Mouse (Mus musculus) heart, embryonic 14.5 days (tissue): ENCODE measurements around the gene Dnttip1. TPM values are rescaled to one million over a fixed set of nuclear protein-coding genes. Genes with fewer than 3 reads are reported as not detected.

Source experiments
- ATAC-seq: fragments of 200-750 bp; cut with Nextera tagmentation; 2 replicates; pipeline ENCODE4 v1.8.0; 2017; ENCODE audit warnings: low read depth, moderate TSS enrichment; ENCODE audit not compliant: insufficient number of reproducible peaks, insufficient read depth, low FRiP score
- H3K27ac ChIP-seq, 2 experiments: fragments of 200-500 bp in 1 of 2; fragments of 300-500 bp in 1 of 2; sonication (generic) in 1 of 2; replicated peaks in 1 of 2; 2 replicates each; pipeline ENCODE4 v1.5.1; 2012 to 2014; ENCODE audit warnings: low read depth in 2 of 2, low read length in 2 of 2, control low read depth in 1 of 2, mild to moderate bottlenecking in 1 of 2, mixed read lengths in 1 of 2; ENCODE audit not compliant: control insufficient read depth in 1 of 2, insufficient read depth in 1 of 2
- H3K27me3 ChIP-seq: fragments of 300-500 bp; sonication (generic); 2 replicates; pipeline ENCODE4 v1.6.1; 2014; ENCODE audit warnings: mild to moderate bottlenecking, low read length, control low read depth; ENCODE audit not compliant: control insufficient read depth, insufficient read depth
- H3K36me3 ChIP-seq: fragments of 300-500 bp; sonication (generic); 2 replicates; pipeline ENCODE4 v1.6.1; 2014; ENCODE audit warnings: mild to moderate bottlenecking, control low read depth, low read length, mixed read lengths; ENCODE audit not compliant: control insufficient read depth, insufficient read depth
- H3K4me1 ChIP-seq, 2 experiments: fragments of 200-500 bp in 1 of 2; fragments of 300-500 bp in 1 of 2; sonication (generic) in 1 of 2; 2 replicates each; pipeline ENCODE4 v1.6.1; 2012 to 2014; ENCODE audit warnings: low read length in 2 of 2, control low read depth in 1 of 2, mixed read lengths in 1 of 2; ENCODE audit not compliant: control insufficient read depth in 2 of 2, insufficient read depth in 2 of 2
- H3K4me2 ChIP-seq: fragments of 300-500 bp; sonication (generic); 2 replicates; pipeline ENCODE4 v1.6.1; 2014; ENCODE audit warnings: mild to moderate bottlenecking, low read length
- H3K4me3 ChIP-seq, 2 experiments: fragments of 200-500 bp in 1 of 2; fragments of 300-500 bp in 1 of 2; sonication (generic) in 1 of 2; 2 replicates each; pipeline ENCODE4 v1.5.1; 2012 to 2014; ENCODE audit warnings: low read length in 2 of 2, mild to moderate bottlenecking in 2 of 2, control low read depth in 1 of 2, low read depth in 1 of 2, moderate library complexity in 1 of 2; ENCODE audit not compliant: control insufficient read depth in 1 of 2, insufficient read depth in 1 of 2
- H3K9ac ChIP-seq: fragments of 300-500 bp; sonication (generic); 2 replicates; pipeline ENCODE4 v1.6.1; 2014; ENCODE audit warnings: mild to moderate bottlenecking, low read length
- H3K9me3 ChIP-seq: fragments of 300-500 bp; sonication (generic); 2 replicates; pipeline ENCODE4 v1.6.1; 2016; ENCODE audit warnings: low read length, control low read depth; ENCODE audit not compliant: control insufficient read depth
- WGBS: fragments of 180-500 bp; shearing (Covaris S2); extraction: QIAGEN DNeasy Blood & Tissue Kit; methylation state at CpG from one replicate; pipeline ENCODE4 v1.1.7; 2014; 5-methylcytosine and 5-hydroxymethylcytosine counted together
- polyA plus RNA-seq: library from polyadenylated mRNA; unstranded; fragments of >200 nt; fragmentation: Nextera tagmentation; extraction: Ambion mirVana; gene quantifications from 2 replicates; pipeline ENCODE4 v1.2.1, GENCODE M21; 2014

The Dnttip1 gene
- polyA plus RNA-seq, 1 experiment from 2014 or later: 53.8 TPM

DNA sequence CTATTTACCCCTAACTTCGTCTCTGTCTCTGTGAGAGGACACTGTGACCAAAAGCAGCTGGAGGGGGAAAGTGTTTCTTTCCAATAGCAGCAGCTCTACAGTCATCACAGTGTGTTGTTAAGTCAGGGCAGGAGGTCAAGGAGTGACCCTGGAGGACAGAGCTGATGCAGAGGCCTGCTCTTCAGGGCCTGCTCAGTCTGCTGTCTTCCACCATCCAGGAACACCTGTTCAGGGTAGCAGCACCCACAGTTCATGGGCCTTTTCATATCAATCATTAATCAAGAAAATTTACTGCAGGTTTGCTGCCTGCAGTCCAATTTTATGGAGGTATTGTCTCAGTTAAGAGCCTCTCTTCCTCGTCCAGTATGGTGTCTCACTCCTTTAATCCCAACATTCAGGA is 67.8 kb downstream of the Dnttip1 start:
- no peaks in the 10 kb centered on the region for H3K9me3 ChIP-seq
- 74% methylated on average over 2 of the region's 2 CpGs for WGBS
- no peaks in the 10 kb centered on the region for H3K27me3 ChIP-seq
- H3K36me3 ChIP-seq: peaks cover 13% of the 10 kb centered on the region
- ATAC-seq: no peak
- H3K9ac ChIP-seq: no peak overlapping the region
- H3K27ac ChIP-seq: no peak overlapping the region
- peaks cover 7 to 14% of the 10 kb centered on the region in 2 experiments for H3K4me1 ChIP-seq
- H3K4me3 ChIP-seq: no peak overlapping the region
- no peak overlapping the region for H3K4me2 ChIP-seq

DNA sequence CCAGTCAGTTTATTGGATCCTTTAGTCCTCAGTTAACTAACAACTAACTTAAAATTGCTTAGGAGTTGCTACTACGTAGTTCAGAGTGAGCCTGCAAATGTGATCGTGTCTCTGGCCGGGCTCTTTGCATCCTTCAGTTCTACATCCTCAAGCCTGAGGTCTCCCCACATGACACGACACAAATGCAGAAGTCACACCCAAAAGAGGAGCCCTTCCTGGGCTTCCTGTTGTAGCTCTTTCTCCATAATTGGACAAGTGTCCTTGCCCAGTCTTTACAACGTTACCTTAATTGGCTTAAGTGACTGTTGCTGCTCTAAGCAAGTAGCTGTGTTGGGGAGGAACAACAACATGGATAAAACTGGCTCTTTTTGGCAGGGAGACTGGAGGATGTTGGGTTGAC is 69.6 kb downstream of the Dnttip1 start:
- no peaks in the 10 kb centered on the region for H3K9me3 ChIP-seq
- peaks cover 7% of the 10 kb centered on the region; the same call in 1 of the 2 replicates for H3K36me3 ChIP-seq
- no peak overlapping the region for H3K4me3 ChIP-seq
- no peak for ATAC-seq
- no peak overlapping the region; the same call in 1 of the 2 replicates for H3K9ac ChIP-seq
- no peak overlapping the region for H3K4me2 ChIP-seq
- H3K4me1 ChIP-seq: peaks cover 7 to 14% of the 10 kb centered on the region in 2 experiments
- H3K27ac ChIP-seq: no peak overlapping the region
- no peaks in the 10 kb centered on the region for H3K27me3 ChIP-seq
- WGBS: 66% methylated on average over 5 of the region's 5 CpGs

DNA sequence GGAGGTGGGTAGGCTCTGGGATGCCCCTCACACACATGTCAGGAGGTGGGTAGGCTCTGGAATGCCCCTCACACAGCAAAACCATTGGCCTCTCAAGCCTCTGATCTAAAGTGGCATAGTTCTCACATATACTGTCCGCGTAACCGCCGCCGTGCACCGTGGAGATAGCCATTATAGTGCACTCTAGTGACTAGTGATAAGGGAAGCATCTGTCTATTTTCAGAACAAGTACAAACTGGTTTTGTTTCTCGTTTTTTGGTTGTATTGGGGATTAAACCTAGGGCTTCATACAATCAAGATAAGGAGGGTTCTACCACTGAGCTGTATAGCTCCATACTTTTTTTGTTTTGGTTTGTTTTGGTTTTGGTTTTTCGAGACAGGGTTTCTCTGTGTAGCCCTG is 70.0 kb downstream of the Dnttip1 start:
- Histone ChIP-seq H3K9ac (no peak overlapping the region; the same call in 1 of the 2 replicates), H3K4me2 (no peak overlapping the region), H3K4me3 (no peak overlapping the region), H3K36me3 (peaks cover 11% of the 10 kb centered on the region; the same call in 1 of the 2 replicates), H3K9me3 (no peaks in the 10 kb centered on the region), H3K27ac (no peak overlapping the region), H3K4me1 (peaks cover 7 to 14% of the 10 kb centered on the region in 2 experiments), H3K27me3 (no peaks in the 10 kb centered on the region)
- WGBS: 43% methylated on average over 8 of the region's 8 CpGs
- ATAC-seq: no peak

DNA sequence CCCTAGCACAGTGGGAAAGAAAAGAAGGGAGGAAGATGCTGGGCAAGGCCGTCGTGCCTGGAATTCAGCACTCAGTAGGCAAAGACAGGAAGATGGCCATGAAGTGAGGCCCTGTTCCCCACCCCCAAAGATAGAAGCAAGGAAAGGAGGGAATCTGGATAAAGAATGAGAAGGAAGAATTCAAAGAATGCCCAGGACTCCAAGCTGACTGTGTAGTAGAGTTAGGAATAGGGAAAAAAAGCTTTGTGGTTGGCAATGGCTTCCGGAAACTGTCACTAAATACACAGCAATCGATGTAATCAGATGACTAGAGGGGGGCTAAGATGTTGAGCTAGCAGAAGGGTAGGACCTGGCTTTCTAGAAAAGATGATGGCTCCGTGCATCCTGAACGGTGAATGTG is 71.4 kb downstream of the Dnttip1 start:
- 0 out of 4 replicates have a peak overlapping the region, but pooled peaks of 1 of the 2 experiments have one; percentile 21 for H3K27ac ChIP-seq
- no peak overlapping the region for H3K9ac ChIP-seq
- peaks cover 17% of the 10 kb centered on the region; the same call in 1 of the 2 replicates for H3K36me3 ChIP-seq
- WGBS: 53% methylated on average over 6 of the region's 6 CpGs
- H3K27me3 ChIP-seq: no peaks in the 10 kb centered on the region
- ATAC-seq: no peak
- peaks cover 7 to 14% of the 10 kb centered on the region in 2 experiments for H3K4me1 ChIP-seq
- H3K4me3 ChIP-seq: no peak overlapping the region
- no peak overlapping the region for H3K4me2 ChIP-seq
- no peaks in the 10 kb centered on the region for H3K9me3 ChIP-seq

DNA sequence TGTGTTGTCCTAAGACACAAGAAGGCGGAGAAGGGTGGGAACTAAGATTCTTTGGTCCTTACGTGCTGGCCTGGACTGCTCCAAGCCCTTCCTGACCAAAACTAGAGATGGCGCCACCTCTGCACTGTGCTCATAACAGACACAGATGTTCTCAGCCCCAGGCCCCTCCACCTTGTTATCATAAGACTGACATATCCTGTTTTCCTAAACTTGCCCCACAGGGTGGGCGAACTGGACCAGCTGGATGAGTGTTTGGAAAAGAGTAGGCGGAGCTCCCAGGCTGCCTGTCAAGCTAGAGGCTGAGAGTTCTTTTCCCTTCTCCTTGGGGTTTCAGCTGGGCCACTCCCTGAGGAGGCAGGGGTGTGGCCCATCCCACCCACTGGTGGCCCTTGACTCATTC is 71.9 kb downstream of the Dnttip1 start:
- peaks cover 7 to 14% of the 10 kb centered on the region in 2 experiments for H3K4me1 ChIP-seq
- WGBS: 60% methylated on average over 5 of the region's 5 CpGs
- no peak overlapping the region for H3K4me3 ChIP-seq
- 0 out of 4 replicates have a peak overlapping the region, but pooled peaks of 1 of the 2 experiments have one; percentile 21 for H3K27ac ChIP-seq
- peaks cover 17% of the 10 kb centered on the region; the same call in 1 of the 2 replicates for H3K36me3 ChIP-seq
- H3K9ac ChIP-seq: no peak overlapping the region
- no peaks in the 10 kb centered on the region for H3K27me3 ChIP-seq
- H3K9me3 ChIP-seq: no peaks in the 10 kb centered on the region
- no peak for ATAC-seq
- no peak overlapping the region for H3K4me2 ChIP-seq

Other genes starting within 250 kb of the Dnttip1 start
- gene Pigt, start 248.5 kb upstream of the Dnttip1 start, polyA plus RNA-seq: 58.8 and 64.3 TPM in 2 replicates
- gene Wfdc2, start 183.6 kb upstream of the Dnttip1 start, polyA plus RNA-seq: 1.3 and 6.2 TPM in 2 replicates
- gene Spint3, start 172.5 kb upstream of the Dnttip1 start, polyA plus RNA-seq: not detected in 2 replicates
- gene Wfdc6a, start 160.5 kb upstream of the Dnttip1 start, polyA plus RNA-seq: 0.35 and 0.43 TPM in 2 replicates
- gene Eppin, start 152.4 kb upstream of the Dnttip1 start, polyA plus RNA-seq: not detected in 2 replicates
- not detected in 2 replicates for gene Wfdc6b, start 132.5 kb upstream of the Dnttip1 start, polyA plus RNA-seq
- not detected in 2 replicates for gene Wfdc8, start 132.4 kb upstream of the Dnttip1 start, polyA plus RNA-seq
- not detected in 2 replicates for gene Wfdc16, start 107.2 kb upstream of the Dnttip1 start, polyA plus RNA-seq
- not detected in 2 replicates for gene Wfdc10, start 89.9 kb upstream of the Dnttip1 start, polyA plus RNA-seq
- gene Wfdc9, start 89.4 kb upstream of the Dnttip1 start, polyA plus RNA-seq: not detected in 2 replicates
- not detected in 2 replicates for gene Wfdc11, start 71.9 kb upstream of the Dnttip1 start, polyA plus RNA-seq
- 0.19 TPM in 1 of 2 replicates, not detected in the other for gene Wfdc13, start 60.9 kb upstream of the Dnttip1 start, polyA plus RNA-seq
- gene Spint4, start 47.5 kb upstream of the Dnttip1 start, polyA plus RNA-seq: not detected in 2 replicates
- not detected in 2 replicates for gene Spint5, start 30.7 kb upstream of the Dnttip1 start, polyA plus RNA-seq
- 0.51 and 0.65 TPM in 2 replicates for gene Wfdc3, start 52 bp upstream of the Dnttip1 start, polyA plus RNA-seq
- gene Ube2c, start 23.9 kb downstream of the Dnttip1 start, polyA plus RNA-seq: 349 and 388 TPM in 2 replicates
- gene Tnnc2, start 34.0 kb downstream of the Dnttip1 start, polyA plus RNA-seq: 0.59 and 1.7 TPM in 2 replicates
- 37.2 and 38.0 TPM in 2 replicates for gene Snx21, start 39.8 kb downstream of the Dnttip1 start, polyA plus RNA-seq
- 12.7 and 13.9 TPM in 2 replicates for gene Acot8, start 58.9 kb downstream of the Dnttip1 start, polyA plus RNA-seq
- gene Zswim3, start 59.1 kb downstream of the Dnttip1 start, polyA plus RNA-seq: 5.4 and 5.9 TPM in 2 replicates
- 8.6 TPM in 2 replicates for gene Zswim1, start 76.7 kb downstream of the Dnttip1 start, polyA plus RNA-seq
- not detected in 2 replicates for gene Spata25, start 82.6 kb downstream of the Dnttip1 start, polyA plus RNA-seq
- 178 TPM in 2 replicates for gene Ctsa, start 86.9 kb downstream of the Dnttip1 start, polyA plus RNA-seq
- 54.6 and 55.1 TPM in 2 replicates for gene Neurl2, start 87.5 kb downstream of the Dnttip1 start, polyA plus RNA-seq
- gene Pltp, start 111.7 kb downstream of the Dnttip1 start, polyA plus RNA-seq: 9.6 and 10.4 TPM in 2 replicates
- gene Pcif1, start 133.3 kb downstream of the Dnttip1 start, polyA plus RNA-seq: 58.0 and 58.8 TPM in 2 replicates
- 6.8 and 6.9 TPM in 2 replicates for gene Zfp335, start 165.8 kb downstream of the Dnttip1 start, polyA plus RNA-seq
- 0.09 TPM in 1 of 2 replicates, not detected in the other for gene Mmp9, start 194.8 kb downstream of the Dnttip1 start, polyA plus RNA-seq
- gene Slc12a5, start 214.8 kb downstream of the Dnttip1 start, polyA plus RNA-seq: 0.62 and 0.71 TPM in 2 replicates